Mouse (Mus musculus) ovary, postnatal 14 days (tissue): ENCODE measurements around the gene 4930447C04Rik.

Experiments
- DNase-seq: peaks from one replicate; pipeline ENCODE4 v3.0.0; 2022; ENCODE audit warnings: low spot score

Gene 4930447C04Rik

DNA sequence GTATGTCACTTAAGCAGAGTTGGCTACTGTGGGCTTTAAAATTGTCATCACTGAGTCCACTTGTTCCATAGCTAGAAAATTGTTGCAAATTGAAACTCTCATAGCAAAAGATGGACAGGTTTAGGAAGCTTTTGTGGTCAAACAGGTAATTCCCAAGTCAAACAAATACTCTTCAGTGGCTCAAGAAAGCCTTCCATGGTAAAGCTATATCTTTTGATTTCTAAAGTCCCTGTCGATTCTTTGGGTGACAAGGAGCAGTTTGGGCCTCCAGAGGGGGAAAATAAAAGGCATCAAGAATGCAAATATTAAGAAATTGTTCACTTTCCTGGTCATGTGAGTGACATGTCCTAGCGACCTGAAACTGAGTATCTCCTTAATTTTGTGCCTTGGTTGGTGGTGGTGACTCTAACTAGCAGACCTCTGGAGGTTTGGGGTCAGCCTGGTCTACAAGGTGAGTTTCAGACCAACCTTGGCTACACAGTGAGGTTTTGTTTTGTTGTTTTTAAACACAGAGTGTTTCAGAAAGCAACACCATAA, 3.1 kb upstream of the 4930447C04Rik start:
- no peak for DNase-seq

DNA sequence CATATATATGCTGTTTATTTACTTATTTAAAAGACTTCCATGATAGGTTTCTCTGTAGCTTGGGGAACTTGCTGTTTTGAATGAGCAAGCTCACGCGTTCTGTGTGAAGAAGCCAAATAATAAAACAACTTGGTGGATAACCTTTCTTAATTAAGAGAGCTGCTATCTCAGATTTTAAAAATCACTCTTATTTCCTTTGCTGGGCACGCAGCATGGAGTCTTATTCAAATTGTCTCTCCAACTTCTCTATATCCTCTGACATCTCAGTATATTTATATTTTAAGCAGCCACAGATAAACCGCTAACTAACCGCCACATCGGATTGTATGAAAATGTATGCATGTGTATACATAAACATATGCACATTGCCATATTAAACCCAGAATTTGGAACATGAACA, 1.6 kb upstream of the 4930447C04Rik start:
- no peak for DNase-seq

DNA sequence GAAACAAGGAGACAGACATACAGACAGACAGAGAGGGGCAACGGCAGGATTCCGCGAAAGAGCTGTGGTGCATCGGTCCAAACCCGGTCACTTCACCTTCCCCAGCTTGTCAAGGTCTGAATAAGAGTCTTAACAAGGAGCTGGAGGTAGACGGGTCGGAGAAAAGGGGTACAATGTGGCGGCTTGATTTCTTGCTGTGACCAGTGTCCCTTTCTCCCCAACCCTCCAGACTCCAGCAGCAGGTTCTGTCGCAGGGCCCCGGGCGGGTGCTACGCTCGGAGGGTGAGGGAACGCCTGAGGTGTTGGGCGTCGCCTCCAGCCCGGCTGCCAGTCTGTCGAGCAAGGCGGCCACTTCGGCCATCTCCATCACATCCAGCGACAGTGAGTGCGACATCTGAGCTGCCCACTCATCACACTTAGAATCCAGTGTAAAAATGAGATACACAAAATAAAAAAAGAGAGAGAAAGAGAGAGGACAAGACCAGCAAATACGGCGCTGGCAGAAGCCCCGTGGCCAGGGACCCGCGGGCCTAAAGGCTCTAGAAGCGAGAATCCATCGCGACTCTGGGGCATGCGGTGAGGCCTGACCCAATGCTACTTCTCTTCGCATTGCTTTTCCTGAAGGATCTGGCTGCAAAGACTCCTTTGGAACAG, 951 bp upstream of the 4930447C04Rik start:
- no peak for DNase-seq

DNA sequence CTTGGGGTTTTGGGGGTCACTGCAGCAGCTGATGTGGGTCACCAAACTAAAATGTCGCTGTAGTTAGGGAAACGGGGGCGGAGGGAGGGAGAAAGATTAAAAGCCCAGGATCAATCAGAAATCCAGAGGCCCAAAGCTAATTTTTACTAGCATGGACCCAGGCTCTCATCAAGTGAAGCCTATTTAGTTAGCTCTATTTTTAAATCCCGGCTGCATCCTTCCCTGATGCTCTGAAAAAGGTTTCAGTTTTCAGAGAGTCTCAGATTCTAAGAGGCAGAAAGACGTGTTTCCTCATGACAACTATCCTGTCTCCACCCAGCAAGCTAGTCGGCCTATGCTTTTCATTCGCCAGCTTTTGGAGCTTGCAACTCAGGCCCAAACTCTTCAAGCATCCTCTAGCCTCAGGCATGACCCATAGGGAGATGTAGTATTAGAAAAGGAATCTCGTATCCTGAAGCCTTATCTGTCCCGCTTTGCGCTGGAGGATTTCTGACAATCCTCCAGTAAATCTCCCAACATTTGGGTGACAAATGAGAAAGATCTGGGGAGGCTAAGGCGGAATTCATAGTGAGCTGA, 336 bp upstream of the 4930447C04Rik start:
- DNase-seq: no peak

DNA sequence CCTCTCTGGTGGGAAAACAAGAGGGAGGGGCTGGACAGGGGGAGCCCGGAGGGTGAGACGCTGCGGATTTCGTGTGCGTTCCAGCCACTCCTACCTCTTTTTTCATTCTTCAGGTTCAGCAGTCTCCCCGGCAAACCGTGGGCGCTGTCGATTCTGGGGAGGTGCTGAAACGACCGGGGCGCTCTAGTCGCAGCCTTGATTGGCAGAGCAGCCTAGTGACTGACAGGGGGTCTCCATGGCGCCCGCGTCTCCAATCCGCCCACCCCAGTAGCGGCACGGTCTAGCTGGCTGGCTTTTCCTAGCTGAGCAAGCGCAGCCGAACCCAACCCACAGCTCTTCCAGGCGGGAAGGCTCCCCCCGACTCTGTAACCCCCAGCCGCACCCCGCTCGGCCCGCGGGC, 958 bp downstream of the 4930447C04Rik start, which contains the start of gene Six6:
Six6 (plus strand) TSS at position 277 of the 400 bp plus-strand sequence.
- no peak for DNase-seq

DNA sequence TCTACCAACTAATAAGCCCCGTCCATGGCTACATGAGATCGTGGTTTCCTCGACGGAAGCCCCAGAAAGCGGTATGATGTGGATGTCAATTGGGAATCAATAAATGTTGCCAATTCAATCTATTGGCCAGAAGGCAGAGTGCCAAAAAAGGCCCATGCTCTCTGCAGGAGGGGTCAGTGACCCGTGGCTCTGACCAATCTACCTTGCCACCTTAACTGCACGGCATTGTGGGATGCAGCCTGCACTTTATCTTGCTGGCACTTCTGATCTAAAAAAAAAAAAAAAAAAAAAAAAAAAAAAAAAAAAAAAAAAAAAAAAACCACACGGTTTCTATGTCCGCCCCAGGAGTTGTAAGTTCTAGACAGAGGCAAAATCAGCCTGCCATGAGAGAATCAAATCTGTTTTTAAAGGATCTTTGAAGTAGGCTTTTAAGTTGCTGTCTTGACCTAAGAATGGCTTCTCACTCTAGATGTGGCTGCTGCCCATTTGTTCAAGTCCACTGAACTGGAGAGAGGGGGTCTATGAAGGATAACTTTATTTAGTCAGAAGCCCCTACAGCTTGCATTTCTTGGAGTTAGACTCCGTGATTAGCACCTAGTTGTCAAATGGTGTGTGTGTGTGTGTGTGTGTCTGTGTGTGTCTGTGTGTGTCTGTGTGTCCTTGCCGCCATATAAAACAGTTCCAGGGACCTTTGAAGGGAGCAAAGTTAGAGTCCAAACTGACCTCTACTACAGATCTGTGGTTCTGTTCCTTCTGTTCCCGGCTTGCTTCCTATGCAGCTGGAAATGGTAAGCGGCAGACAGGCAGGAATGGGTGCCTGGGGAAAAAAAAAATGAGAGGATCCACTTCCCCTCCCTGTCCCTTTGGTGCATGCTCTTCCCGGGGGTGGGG, 1.7 kb downstream of the 4930447C04Rik start:
- DNase-seq: no peak

DNA sequence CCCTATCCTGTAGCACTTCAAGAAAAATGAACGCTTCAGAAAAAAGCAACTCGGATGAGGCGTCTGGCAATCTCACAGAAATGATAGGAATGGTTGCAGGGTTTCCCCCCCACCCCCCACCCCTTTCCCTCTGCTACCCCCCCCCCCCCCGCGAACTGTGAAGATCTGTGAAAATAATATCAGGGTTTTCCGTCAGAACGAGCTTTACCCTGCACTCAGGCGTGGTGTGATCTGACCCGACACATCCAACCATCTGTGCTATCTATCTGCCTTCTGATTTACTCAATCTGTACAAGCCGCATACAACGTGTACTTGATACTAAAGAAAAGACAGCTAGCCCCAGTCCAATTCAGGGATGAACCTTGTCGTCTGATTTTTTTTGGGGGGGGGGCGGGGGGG, 2.4 kb downstream of the 4930447C04Rik start:
- DNase-seq: no peak

DNA sequence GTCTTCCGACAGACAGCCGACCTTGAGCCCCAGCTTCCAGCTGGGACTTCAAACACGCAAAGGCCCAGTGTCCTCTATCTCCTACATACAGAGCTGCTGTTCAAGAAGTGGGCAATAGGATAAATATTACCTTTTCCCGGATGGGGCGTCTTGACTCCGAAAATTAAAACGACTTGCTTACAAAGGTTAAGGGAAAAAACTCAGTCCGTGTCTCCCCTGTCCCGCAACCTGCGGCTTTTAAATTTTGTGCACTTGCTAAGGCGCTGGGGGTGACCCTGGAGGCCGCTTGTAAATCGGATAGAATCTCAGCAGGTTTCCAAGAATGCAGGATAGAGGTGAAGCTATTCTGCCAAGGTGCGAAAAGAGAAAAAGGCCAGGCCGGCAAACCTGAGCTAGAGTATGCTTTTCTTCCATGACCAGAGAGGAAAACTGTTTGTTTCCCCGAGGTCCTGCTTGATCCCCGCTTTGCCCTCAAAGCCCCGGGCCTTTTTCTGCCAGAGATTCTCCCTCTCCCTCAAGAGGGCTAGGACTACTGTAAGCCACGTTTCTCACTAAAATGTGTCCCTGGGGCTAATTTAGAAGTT, 2.9 kb downstream of the 4930447C04Rik start:
- DNase-seq: no peak

DNA sequence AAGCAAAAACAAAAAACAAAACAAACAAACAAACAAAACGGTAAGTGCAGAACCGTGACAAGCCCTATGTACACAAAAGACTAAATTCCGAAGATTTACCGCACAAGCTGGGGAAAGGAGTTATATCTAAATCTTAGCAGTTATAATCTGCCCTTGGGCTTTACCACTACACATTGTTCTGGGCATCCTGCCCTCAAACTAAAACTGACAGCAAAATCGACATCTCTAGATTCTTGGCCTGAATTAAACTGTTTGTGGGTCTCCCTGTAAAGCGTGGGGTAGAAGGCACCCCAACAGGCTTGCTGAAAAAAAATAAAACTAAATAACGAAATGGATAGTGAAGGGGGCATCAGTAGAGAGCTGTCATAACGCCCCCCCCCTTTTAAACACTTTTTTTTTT, 3.8 kb downstream of the 4930447C04Rik start:
- DNase-seq: no peak

DNA sequence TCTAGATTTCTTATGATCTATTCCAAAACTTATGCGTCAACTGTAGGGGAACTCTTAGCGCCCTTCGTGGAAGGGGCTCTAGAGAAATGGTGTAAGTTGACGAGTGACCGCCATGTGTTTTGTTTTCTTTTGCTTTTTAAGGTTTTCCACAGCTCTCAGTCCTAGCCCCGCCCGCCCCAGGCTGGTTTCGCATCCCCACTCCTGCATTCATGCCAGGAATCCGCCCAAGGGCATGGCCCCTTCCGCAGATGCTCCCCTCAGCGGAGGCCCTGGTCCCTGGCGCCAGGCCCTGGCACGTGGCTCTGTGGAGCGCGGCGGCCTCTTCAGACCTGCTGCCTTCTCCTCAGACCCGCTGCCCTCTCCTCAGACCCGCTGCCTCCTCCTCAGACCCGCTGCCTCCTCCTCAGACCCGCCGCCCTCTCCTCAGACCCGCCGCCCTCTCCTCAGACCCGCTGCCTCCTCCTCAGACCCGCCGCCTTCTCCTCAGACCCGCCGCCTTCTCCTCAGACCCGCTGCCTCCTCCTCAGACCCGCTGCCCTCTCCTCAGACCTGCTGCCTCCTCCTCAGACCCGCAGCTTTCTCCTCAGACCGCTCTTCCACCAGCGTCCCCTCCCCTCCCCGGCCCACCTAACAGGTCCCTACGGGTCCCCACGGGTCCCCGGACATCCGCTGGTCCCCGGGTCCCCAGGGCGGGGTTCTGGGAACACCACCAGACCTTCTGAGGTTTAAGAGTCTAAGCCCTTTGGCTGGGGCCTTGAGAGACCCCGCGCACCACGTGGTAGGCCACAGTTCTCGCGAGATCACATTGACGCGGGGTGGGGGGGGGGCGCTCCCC, 23.2 kb downstream of the 4930447C04Rik start:
- no peak for DNase-seq

DNA sequence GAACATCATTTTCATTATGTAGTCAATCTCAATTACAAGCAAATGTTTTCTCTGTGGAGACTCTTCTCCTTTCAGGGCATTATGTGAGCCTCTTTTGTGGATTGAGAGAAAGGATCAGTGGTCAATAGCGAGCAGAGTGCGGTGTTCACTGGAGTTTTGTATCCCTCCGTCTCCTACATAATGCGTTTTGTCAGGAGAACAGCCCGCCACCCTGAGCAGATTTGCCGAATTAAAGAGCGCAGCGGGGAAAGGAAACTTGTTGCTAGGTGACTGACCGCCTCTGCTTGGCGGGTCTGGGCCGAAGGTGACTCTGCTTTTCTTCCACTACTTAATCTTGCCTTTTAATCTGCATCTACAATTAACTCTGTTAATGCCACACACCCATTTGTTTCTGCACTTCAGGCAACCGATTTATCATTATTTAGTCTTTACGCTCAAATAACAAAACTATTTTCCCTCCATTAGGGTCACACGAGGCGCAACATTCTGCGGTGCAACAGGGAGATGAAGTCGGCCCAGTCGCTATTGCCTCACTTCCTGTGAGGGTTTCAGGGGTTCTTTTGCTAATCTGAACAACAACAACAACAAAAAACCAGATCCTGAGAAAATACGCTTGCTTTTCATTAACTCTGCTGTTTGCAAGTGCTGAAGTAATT, 86.1 kb downstream of the 4930447C04Rik start:
- no peak for DNase-seq

DNA sequence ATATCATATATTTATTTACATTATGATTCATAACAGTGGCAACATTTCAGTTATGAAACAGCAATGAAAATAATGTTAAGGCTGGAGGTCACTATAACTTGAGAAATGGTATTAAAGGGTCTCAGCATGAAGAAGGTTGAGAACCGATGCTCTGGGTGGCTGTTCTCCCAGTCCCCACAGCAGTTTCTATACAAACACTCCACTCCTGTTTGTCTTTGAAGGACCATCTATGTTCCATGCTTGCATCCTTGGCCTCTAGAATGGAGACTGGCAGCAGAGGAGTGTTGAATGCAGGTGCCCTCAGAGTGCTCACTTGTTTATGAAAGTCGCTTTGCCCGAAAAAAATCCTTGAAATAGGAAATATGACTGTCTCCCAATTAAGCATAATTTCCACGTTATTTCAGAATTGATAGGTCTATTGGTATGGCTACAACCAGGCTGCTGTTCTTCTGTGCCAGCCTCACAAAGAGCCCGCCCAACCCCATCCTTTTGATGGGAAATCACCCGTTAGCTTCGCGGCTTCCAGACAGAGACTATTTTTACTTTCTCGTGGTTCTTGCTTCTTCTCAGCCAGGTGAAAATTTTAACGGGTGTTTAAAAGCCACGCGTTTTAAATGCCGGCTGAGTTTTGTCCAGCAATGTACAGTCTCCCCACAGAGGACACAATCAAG, 87.0 kb downstream of the 4930447C04Rik start:
- DNase-seq: no peak

DNA sequence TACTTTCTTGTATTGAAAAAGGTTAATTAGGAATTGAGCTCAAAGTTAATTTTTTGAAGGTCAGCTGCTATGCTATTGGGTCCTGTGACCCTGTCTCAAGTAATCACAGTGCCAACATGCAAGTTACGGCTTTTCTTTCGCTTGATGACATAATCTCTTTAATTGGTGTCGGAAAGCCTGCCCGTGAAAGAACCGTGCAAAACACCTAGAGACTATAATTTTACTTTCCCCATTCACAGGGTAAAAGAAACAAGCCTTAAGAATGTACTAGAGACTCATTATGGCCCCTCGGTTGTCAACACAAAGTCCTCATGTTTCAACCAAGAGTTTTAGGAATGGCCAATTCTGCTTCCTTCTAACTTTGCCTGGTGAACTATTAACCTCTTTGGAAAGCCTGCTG, 88.3 kb downstream of the 4930447C04Rik start:
- no peak for DNase-seq

DNA sequence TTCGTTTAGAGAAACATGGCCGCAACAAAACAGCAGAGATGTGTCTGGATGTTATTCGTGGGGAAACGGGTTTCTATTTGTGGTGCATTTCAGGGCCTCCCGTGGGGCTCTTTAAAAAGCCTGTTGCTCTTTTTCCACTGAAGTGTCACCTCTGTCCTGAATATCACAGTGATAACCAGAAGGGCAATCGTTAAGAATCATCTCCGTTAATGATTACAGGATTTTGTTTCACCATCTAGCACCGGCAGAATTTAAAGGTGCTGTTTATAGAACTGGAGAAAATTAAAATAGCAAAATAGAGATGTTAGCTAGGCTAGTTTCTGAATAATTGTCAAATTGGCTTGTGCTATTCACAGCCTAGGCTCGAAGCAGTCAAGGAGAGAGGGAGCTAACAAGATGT, 90.4 kb downstream of the 4930447C04Rik start:
- no peak for DNase-seq

DNA sequence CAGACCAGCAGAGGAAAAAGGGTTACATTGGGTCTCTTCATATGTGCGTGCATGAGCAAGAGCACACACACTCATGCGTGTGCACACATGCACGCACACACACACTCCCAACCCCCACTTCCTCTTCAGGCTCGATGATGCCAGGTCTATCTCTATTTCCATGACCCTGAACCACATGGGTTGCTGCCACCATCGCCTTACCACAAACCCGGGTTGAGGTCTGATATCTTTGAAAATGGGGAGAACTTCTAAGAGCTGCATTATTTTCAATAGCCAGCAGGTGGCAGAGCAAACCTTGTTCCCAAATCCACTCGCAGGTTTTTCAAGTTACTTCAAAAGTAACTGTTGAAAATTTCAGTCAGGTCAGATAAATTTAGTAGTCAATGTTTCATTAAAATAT, 92.8 kb downstream of the 4930447C04Rik start:
- peak; percentile 33 for DNase-seq

DNA sequence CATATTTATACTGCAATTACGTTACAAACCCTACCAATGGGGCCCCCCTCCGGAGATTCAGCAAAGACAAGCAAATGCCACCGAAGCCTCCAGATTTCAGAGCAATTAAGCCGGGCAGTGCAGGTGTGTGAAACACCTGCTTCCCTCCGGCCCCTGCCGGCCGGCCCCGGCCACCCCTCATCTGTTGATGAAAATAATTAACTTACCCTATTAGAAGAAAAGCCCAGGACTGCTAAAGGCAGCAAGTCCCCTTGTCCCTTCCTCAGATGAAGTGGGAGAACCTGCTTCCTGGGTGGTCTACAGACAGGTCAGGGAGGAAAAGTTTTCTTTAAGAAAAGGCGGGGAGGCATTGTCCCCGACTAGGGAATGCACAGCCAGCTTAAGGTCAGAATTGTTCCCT, 94.6 kb downstream of the 4930447C04Rik start:
- no peak for DNase-seq

DNA sequence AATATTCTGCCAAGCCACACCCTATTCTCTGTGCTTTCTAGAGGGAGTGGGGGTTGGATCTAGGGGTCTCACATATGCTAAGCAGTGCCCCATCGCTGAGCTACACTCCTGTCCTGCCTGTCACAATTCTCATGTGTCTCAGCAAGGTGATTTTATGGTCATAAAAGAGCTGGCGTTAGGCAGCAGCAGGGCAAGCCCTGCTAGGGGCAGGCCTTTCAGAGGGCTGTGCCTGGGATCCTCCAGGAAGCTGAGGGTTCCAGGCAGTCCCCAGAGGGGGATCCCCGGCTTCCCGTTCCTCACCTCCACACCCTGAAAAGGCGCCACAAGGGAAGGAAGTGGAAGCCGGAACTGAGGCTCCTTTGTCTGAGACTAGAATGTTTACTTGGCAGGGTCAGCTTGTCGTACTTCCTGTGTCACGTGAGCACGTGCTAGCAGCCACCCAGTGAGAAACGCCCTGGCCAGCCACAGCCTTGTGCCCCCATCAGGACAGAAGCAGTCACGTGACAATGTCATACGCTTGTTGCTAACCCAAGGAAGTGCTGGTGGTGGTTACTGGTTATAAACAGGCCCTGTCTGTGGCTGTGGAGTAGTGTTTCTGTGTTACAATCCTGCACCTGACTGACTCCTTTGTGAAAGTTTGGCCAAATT, 96.5 kb downstream of the 4930447C04Rik start:
- no peak for DNase-seq

DNA sequence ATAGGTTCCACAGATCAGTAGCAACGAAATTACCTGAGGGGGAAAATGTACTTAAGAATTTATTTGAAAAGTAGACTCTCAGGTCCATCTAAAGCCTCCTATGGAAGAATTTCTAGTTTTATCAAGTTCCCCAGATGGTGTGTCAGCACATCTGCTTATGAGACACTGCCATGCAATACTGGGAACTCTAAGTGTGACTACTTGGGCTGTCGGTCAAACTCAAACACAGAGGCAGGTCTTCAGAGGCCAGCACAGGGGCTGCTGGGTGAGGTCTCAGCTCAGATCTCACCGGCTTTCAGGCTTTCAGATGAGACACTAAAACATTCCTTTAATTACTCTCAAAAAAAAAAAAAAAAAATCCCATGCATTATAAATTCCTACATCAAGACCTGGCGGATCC, 97.0 kb downstream of the 4930447C04Rik start:
- no peak for DNase-seq

DNA sequence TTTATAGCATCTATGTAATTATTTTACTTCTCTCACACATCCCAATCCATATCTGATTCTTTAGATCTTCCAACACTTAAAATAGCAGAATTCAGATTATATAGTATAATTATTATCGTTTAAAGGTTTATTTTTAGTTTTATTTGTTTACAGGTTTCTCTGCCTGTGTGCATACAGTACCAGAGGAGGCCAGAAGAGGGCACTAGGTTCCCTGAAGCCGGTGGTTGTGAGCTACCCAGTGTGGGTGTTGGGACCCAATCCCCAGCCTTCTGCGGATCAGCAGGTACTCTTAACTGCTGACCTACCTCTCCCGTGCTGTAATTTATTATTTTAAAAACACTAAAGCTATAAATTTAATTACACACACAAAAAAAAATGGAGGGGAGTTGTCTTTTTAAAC, 97.4 kb downstream of the 4930447C04Rik start:
- no peak for DNase-seq

DNA sequence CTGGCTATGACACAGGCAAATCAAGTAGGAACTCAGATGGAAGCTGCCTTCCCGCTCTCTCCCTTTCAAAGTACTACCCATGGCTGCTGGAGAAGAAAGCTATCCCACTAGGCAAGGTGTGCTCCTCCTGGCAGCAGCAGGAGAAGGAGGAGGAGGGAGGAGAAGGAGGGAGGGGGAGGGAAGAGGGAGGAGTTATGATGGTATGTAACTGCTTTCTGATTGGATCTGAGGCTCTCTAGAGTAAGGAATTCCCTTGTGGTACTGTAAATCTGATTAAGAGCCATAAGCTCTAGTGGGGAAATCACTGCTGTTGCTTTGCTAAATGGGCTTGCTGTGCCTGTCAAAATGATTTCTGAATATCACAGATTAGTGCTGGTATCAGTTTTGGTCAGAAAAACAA, 99.1 kb downstream of the 4930447C04Rik start:
- no peak for DNase-seq
